Mouse (Mus musculus): ENCODE results near the gene Pde4d. TPM values are rescaled to one million over a fixed set of nuclear protein-coding genes. Genes with fewer than 3 reads are reported as not detected.
A peak's percentile ranks its signal among the peaks of the same experiment; 100 is the strongest.

Pde4d gene
- polyA plus RNA-seq, 1 experiment from 2014 or later = 32.1 TPM

- Histone ChIP-seq H3K9ac (replicated peaks; ENCODE audit: low read depth, low read length) (peak overlapping the region; percentile 65; the same call in 1 of the 2 replicates), H3K27ac (ENCODE audit: low read depth, low read length) (peak overlapping the region; percentile 65; the same call in 1 of the 2 replicates), H3K4me1 (ENCODE audit: control insufficient read depth, insufficient read depth, low read length) (no peaks in the 10 kb centered on the region), H3K36me3 (ENCODE audit: control insufficient read depth, insufficient read depth, low read length) (no peaks in the 10 kb centered on the region), H3K4me3 (ENCODE audit: low read depth, low read length) (peak overlapping the region; percentile 55), H3K9me3 (ENCODE audit: control insufficient read depth, low read length) (no peaks in the 10 kb centered on the region), H3K4me2 (ENCODE audit: low read depth, low read length) (peak overlapping the region; percentile 88), H3K27me3 (ENCODE audit: control insufficient read depth, insufficient read depth, low read length) (no peaks in the 10 kb centered on the region)
- ATAC-seq (ENCODE audit: low read depth) = peak; percentile 71
- 3% methylated on average over 14 of the region's 14 CpGs for WGBS
Observed at GRCm38 (mm10) chr13:109117210-109117791, 667.6 kb downstream of the Pde4d start.

GRCm38 (mm10) chr13:109118296-109118800 is 668.6 kb downstream of the Pde4d start:
- Histone ChIP-seq H3K36me3 (ENCODE audit: control insufficient read depth, insufficient read depth, low read length) (no peaks in the 10 kb centered on the region), H3K4me2 (ENCODE audit: low read depth, low read length) (peak overlapping the region; percentile 88; the same call in 1 of the 2 replicates), H3K4me3 (ENCODE audit: low read depth, low read length) (no peak overlapping the region), H3K4me1 (ENCODE audit: control insufficient read depth, insufficient read depth, low read length) (no peaks in the 10 kb centered on the region), H3K27ac (ENCODE audit: low read depth, low read length) (no peak overlapping the region), H3K9me3 (ENCODE audit: control insufficient read depth, low read length) (no peaks in the 10 kb centered on the region), H3K27me3 (ENCODE audit: control insufficient read depth, insufficient read depth, low read length) (no peaks in the 10 kb centered on the region), H3K9ac (replicated peaks; ENCODE audit: low read depth, low read length) (no peak overlapping the region)
- 60% methylated on average over 1 of the region's 1 CpGs for WGBS
- no peak for ATAC-seq (ENCODE audit: low read depth)

- Histone ChIP-seq H3K4me2 (ENCODE audit: low read depth, low read length) (no peak overlapping the region), H3K4me3 (ENCODE audit: low read depth, low read length) (no peak overlapping the region), H3K9ac (replicated peaks; ENCODE audit: low read depth, low read length) (no peak overlapping the region), H3K27ac (ENCODE audit: low read depth, low read length) (no peak overlapping the region), H3K9me3 (ENCODE audit: control insufficient read depth, low read length) (no peaks in the 10 kb centered on the region), H3K4me1 (ENCODE audit: control insufficient read depth, insufficient read depth, low read length) (no peaks in the 10 kb centered on the region), H3K27me3 (ENCODE audit: control insufficient read depth, insufficient read depth, low read length) (no peaks in the 10 kb centered on the region), H3K36me3 (ENCODE audit: control insufficient read depth, insufficient read depth, low read length) (no peaks in the 10 kb centered on the region)
- no peak for ATAC-seq (ENCODE audit: low read depth)
- 48% methylated on average over 3 of the region's 3 CpGs for WGBS
Observed at GRCm38 (mm10) chr13:109121867-109122266, 672.1 kb downstream of the Pde4d start.

- Histone ChIP-seq H3K27ac (ENCODE audit: low read depth, low read length) (no peak overlapping the region), H3K9ac (replicated peaks; ENCODE audit: low read depth, low read length) (no peak overlapping the region), H3K4me2 (ENCODE audit: low read depth, low read length) (no peak overlapping the region), H3K36me3 (ENCODE audit: control insufficient read depth, insufficient read depth, low read length) (no peaks in the 10 kb centered on the region), H3K4me3 (ENCODE audit: low read depth, low read length) (no peak overlapping the region), H3K9me3 (ENCODE audit: control insufficient read depth, low read length) (no peaks in the 10 kb centered on the region), H3K27me3 (ENCODE audit: control insufficient read depth, insufficient read depth, low read length) (no peaks in the 10 kb centered on the region), H3K4me1 (ENCODE audit: control insufficient read depth, insufficient read depth, low read length) (no peaks in the 10 kb centered on the region)
- WGBS = 74% methylated on average over 4 of the region's 4 CpGs
- no peak for ATAC-seq (ENCODE audit: low read depth)
Observed at GRCm38 (mm10) chr13:109136405-109136804, 686.7 kb downstream of the Pde4d start.

- Histone ChIP-seq H3K27ac (ENCODE audit: low read depth, low read length) (no peak overlapping the region), H3K36me3 (ENCODE audit: control insufficient read depth, insufficient read depth, low read length) (no peaks in the 10 kb centered on the region), H3K4me2 (ENCODE audit: low read depth, low read length) (no peak overlapping the region), H3K4me1 (ENCODE audit: control insufficient read depth, insufficient read depth, low read length) (no peaks in the 10 kb centered on the region), H3K9me3 (ENCODE audit: control insufficient read depth, low read length) (no peaks in the 10 kb centered on the region), H3K9ac (replicated peaks; ENCODE audit: low read depth, low read length) (no peak overlapping the region), H3K27me3 (ENCODE audit: control insufficient read depth, insufficient read depth, low read length) (no peaks in the 10 kb centered on the region), H3K4me3 (ENCODE audit: low read depth, low read length) (no peak overlapping the region)
- WGBS = 68% methylated on average over 3 of the region's 3 CpGs
- no peak for ATAC-seq (ENCODE audit: low read depth)
Observed at GRCm38 (mm10) chr13:109158703-109159102, 709.0 kb downstream of the Pde4d start.

- Histone ChIP-seq H3K9ac (replicated peaks; ENCODE audit: low read depth, low read length) (no peak overlapping the region), H3K27me3 (ENCODE audit: control insufficient read depth, insufficient read depth, low read length) (no peaks in the 10 kb centered on the region), H3K4me3 (ENCODE audit: low read depth, low read length) (no peak overlapping the region), H3K9me3 (ENCODE audit: control insufficient read depth, low read length) (no peaks in the 10 kb centered on the region), H3K4me1 (ENCODE audit: control insufficient read depth, insufficient read depth, low read length) (no peaks in the 10 kb centered on the region), H3K4me2 (ENCODE audit: low read depth, low read length) (no peak overlapping the region), H3K36me3 (ENCODE audit: control insufficient read depth, insufficient read depth, low read length) (no peaks in the 10 kb centered on the region), H3K27ac (ENCODE audit: low read depth, low read length) (no peak overlapping the region)
- ATAC-seq (ENCODE audit: low read depth) = no peak
- WGBS = 30% methylated on average over 9 of the region's 9 CpGs
Observed at GRCm38 (mm10) chr13:109168556-109169334, 719.0 kb downstream of the Pde4d start.

- no peak for ATAC-seq (ENCODE audit: low read depth)
- WGBS = 55% methylated on average over 2 of the region's 2 CpGs
- Histone ChIP-seq H3K36me3 (ENCODE audit: control insufficient read depth, insufficient read depth, low read length) (no peaks in the 10 kb centered on the region), H3K9ac (replicated peaks; ENCODE audit: low read depth, low read length) (no peak overlapping the region), H3K27ac (ENCODE audit: low read depth, low read length) (no peak overlapping the region), H3K27me3 (ENCODE audit: control insufficient read depth, insufficient read depth, low read length) (no peaks in the 10 kb centered on the region), H3K9me3 (ENCODE audit: control insufficient read depth, low read length) (no peaks in the 10 kb centered on the region), H3K4me1 (ENCODE audit: control insufficient read depth, insufficient read depth, low read length) (no peaks in the 10 kb centered on the region), H3K4me2 (ENCODE audit: low read depth, low read length) (no peak overlapping the region), H3K4me3 (ENCODE audit: low read depth, low read length) (no peak overlapping the region)
Observed at GRCm38 (mm10) chr13:109169335-109169606, 719.5 kb downstream of the Pde4d start.

GRCm38 (mm10) chr13:109171688-109172087 is 721.9 kb downstream of the Pde4d start:
- ATAC-seq (ENCODE audit: low read depth) = no peak

GRCm38 (mm10) chr13:109175281-109175680 is 725.5 kb downstream of the Pde4d start:
- no peak overlapping the region for H3K4me2 ChIP-seq (ENCODE audit: low read depth, low read length)
- no peak for ATAC-seq (ENCODE audit: low read depth)
- 78% methylated on average over 6 of the region's 6 CpGs for WGBS
- H3K4me1 ChIP-seq (ENCODE audit: control insufficient read depth, insufficient read depth, low read length) = no peaks in the 10 kb centered on the region
- no peak overlapping the region for H3K27ac ChIP-seq (ENCODE audit: low read depth, low read length)
- H3K36me3 ChIP-seq (ENCODE audit: control insufficient read depth, insufficient read depth, low read length) = no peaks in the 10 kb centered on the region
- no peak overlapping the region for H3K9ac ChIP-seq (replicated peaks; ENCODE audit: low read depth, low read length)
- H3K4me3 ChIP-seq (ENCODE audit: low read depth, low read length) = no peak overlapping the region
- H3K27me3 ChIP-seq (ENCODE audit: control insufficient read depth, insufficient read depth, low read length) = no peaks in the 10 kb centered on the region
- H3K9me3 ChIP-seq (ENCODE audit: control insufficient read depth, low read length) = no peaks in the 10 kb centered on the region

More at GRCm38 (mm10) chr13:109171688-109172087, 721.9 kb downstream of the Pde4d start:
- 85% methylated on average over 7 of the region's 7 CpGs for WGBS
- H3K27me3 ChIP-seq (ENCODE audit: control insufficient read depth, insufficient read depth, low read length) = no peaks in the 10 kb centered on the region
- no peaks in the 10 kb centered on the region for H3K9me3 ChIP-seq (ENCODE audit: control insufficient read depth, low read length)
- no peak overlapping the region for H3K4me2 ChIP-seq (ENCODE audit: low read depth, low read length)
- no peak overlapping the region for H3K4me3 ChIP-seq (ENCODE audit: low read depth, low read length)
- H3K9ac ChIP-seq (replicated peaks; ENCODE audit: low read depth, low read length) = no peak overlapping the region
- H3K36me3 ChIP-seq (ENCODE audit: control insufficient read depth, insufficient read depth, low read length) = no peaks in the 10 kb centered on the region
- no peak overlapping the region for H3K27ac ChIP-seq (ENCODE audit: low read depth, low read length)
- H3K4me1 ChIP-seq (ENCODE audit: control insufficient read depth, insufficient read depth, low read length) = no peaks in the 10 kb centered on the region

Data from neural tube, embryonic 14.5 days (tissue).